9 mouse cellular contexts compared by ENCODE assay signal in genomic region chr4:133518601-133519368, GRCm38 (mm10). TPM values are rescaled to one million over a fixed set of nuclear protein-coding genes. Genes with fewer than 3 reads are reported as not detected.
DNase-seq lines count a peak whose midpoint lies in the region; ATAC-seq lines count a peak whose summit lies in the region.
"Had no signal": no experiment of that assay in that cellular context is flagged by ENCODE, and none has a peak within 500 bp of the region (broad histone marks: within the 10 kb centered on the region; RNA-seq: fewer than 3 reads in every experiment).

Gene Kdf1, plus strand, starts transcription at chr4:133518963.

- ATAC-seq in forebrain, embryonic 12.5 days (ENCODE audit: low FRiP score), result no peak

- peaks cover 10% of the 10 kb centered on the region for H3K4me1 ChIP-seq in heart, embryonic 10.5 days
- H3K4me1 ChIP-seq in forebrain, embryonic 12.5 days, result peaks cover 9% of the 10 kb centered on the region

- intact Hi-C loops in heart, postnatal 10 days (cut with DNase I), result loop anchor here (10.0 kb wide), 1 partner anchor 204 kb away; no protein-coding TSS in a partner anchor
- intact Hi-C loops in left cerebral cortex, postnatal 36 days (cut with DNase I), result no loop called here

- peak within 1 kb of the TSS; percentile 69 for H3K4me3 ChIP-seq in heart, embryonic 10.5 days
- H3K4me3 ChIP-seq in forebrain, embryonic 12.5 days (replicated peaks), result peak within 1 kb of the TSS; percentile 36

- H3K36me3 ChIP-seq in heart, embryonic 10.5 days, result no peaks in the 10 kb centered on the region
- no peaks in the 10 kb centered on the region for H3K36me3 ChIP-seq in forebrain, embryonic 12.5 days (replicated peaks)

- H3K9me3 ChIP-seq in heart, embryonic 10.5 days, result no peaks in the 10 kb centered on the region
- H3K9me3 ChIP-seq in forebrain, embryonic 12.5 days, result no peaks in the 10 kb centered on the region

- H3K27me3 ChIP-seq in heart, embryonic 10.5 days (ENCODE audit: insufficient read depth, poor library complexity, severe bottlenecking), result peaks cover 52% of the 10 kb centered on the region
- H3K27me3 ChIP-seq in forebrain, embryonic 12.5 days, result peaks cover 66% of the 10 kb centered on the region

- H3K27ac ChIP-seq in heart, embryonic 10.5 days, result peak within 1 kb of the TSS; percentile 83
- no peak within 1 kb of the TSS for H3K27ac ChIP-seq in forebrain, embryonic 12.5 days

- WGBS in heart, embryonic 10.5 days, result 4% methylated on average over 49 of the region's 69 CpGs
- WGBS in forebrain, embryonic 12.5 days, result 4% methylated on average over 68 of the region's 69 CpGs

- no peak for DNase-seq in heart, embryonic 10.5 days (ENCODE audit: low spot score)
- DNase-seq in heart, postnatal 10 days, result no peak
- peak; percentile 86 for DNase-seq in kidney, postnatal 10 days
- DNase-seq in lung, postnatal 25 days (ENCODE audit: low spot score), result peak; percentile 72
- no peak for DNase-seq in right cerebral cortex, postnatal 14 days
- DNase-seq in left cerebral cortex, postnatal 36 days (ENCODE audit: low spot score in 2 of 2), result no peak
- no peak for DNase-seq in left cerebral cortex, adult 8-10 months (ENCODE audit: low spot score in 2 of 2)

- no peak within 1 kb of the TSS for H3K9ac ChIP-seq in forebrain, embryonic 12.5 days

- H3K4me2 ChIP-seq in forebrain, embryonic 12.5 days, result peak within 1 kb of the TSS; percentile 44

RNA-seq across cellular contexts. Expression of gene Kdf1, which starts in this region (rescaled TPM):
- polyA plus RNA-seq in heart, embryonic 10.5 days (2016; fragmentation: Nextera tagmentation; extraction: Ambion mirVana), result 1.6 and 4.0 TPM in 2 replicates
- not detected for total RNA-seq in heart, postnatal 10 days (2021)
- 1.4 and 1.7 TPM in 2 replicates for polyA plus RNA-seq in forebrain, embryonic 12.5 days (2016; fragmentation: Nextera tagmentation; extraction: Ambion mirVana)
- not detected for total RNA-seq in left cerebral cortex, postnatal 36 days (2021)
- total RNA-seq in left cerebral cortex, adult 8-10 months (2022), result under 1 TPM in 2 of 4 experiments, not detected in 2; 0.35 to 0.62 TPM
- total RNA-seq: CH12.LX had no signal

Comparison
In these comparisons a context has a peak if more than half of its experiments do, and no peak if none do; other contexts are left out.
1. DNase-seq: peak in kidney, postnatal 10 days (single experiment) and lung, postnatal 25 days (single experiment); none in heart, embryonic 10.5 days (single experiment), heart, postnatal 10 days (0 of 2), right cerebral cortex, postnatal 14 days (single experiment), left cerebral cortex, postnatal 36 days (0 of 2) and left cerebral cortex, adult 8-10 months (0 of 2).